Mouse (Mus musculus): Measurements from ENCODE around the gene Cabp1. TPM values are rescaled to one million over a fixed set of nuclear protein-coding genes. Genes with fewer than 3 reads are reported as not detected.

The Cabp1 gene
- polyA plus RNA-seq, 1 experiment, result not detected

DNA sequence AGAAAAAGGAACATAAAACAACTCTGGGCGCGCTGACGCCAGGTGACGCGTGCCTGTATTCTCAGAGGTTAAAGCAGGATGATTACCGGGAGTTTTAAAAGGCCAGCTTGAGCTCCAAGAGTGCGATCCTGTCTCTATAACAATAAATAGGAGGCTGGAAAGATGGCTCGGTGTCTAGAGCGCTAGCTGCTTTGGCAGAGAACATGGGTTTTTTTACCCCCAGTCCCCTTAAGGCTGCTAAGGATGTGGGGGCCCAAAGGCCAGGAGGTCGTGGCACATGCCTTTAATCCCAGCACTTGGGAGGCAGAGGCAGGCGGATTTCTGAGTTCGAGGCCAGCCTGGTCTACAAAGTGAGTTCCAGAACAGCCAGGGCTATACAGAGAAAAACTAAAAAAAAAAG, 35.0 kb downstream of the Cabp1 start:
- peak overlapping the region; percentile 86 for H3K4me3 ChIP-seq (ENCODE audit: insufficient read depth, low read depth, low read length)
- WGBS, result 22% methylated on average over 12 of the region's 12 CpGs
- TF ChIP-seq POLR2A (IDR thresholded peaks at IDR 0.05; ENCODE audit: insufficient read depth, low read depth, low read length), result no peak
- no peak for TF ChIP-seq CTCF (IDR thresholded peaks at IDR 0.05; ENCODE audit: insufficient read depth, low read depth, low read length)
- H3K4me1 ChIP-seq (ENCODE audit: control insufficient read depth, insufficient read depth, low read length), result peaks cover 40% of the 10 kb centered on the region
- H3K27ac ChIP-seq (ENCODE audit: insufficient read depth, low read depth, low read length), result peak overlapping the region; percentile 100

DNA sequence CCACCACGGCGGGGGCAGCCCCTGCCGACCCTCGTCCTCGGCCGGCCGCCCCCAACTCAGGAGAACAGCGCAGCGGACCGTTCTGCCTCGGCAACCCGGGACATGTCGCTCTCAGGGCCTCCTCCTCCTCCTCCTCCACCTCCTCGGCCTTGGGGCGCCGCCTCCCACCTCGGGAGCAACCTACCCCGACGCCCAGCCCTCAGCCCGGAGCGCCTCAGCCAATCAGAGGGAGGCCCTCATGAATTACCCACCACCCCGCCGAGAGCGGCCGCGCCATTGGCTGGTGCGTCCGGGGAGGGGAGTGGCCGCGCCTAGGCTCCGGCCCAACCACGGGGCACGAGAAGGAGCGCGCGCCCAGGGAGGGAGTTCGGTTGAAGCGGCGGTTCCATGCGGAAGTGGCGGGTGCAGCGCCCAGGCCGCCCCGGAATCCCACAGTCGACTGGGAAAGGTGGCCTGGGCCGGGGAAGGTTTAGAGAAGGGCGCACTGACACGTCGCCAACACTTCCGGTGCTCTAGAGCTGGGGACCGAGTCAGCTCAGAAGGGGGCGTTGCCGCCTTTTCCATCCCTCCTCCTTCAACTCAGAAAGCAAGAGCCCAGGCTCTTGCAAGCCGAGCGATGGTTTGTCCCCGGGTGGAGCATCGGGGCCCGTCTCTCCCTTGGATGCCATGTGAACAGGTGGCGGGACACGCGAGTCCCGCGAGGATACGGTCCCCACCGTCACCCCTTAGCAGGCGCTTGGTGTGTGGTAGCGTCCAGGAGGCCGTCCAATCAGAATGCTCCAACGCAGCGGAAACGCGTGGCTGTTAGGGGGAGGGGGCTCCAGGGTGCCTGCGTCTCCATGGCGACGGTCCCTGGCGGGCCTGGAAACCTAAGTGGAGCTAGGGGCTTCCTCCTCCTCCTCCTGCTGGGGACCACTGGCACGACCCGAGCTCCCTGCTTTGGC, 35.9 kb downstream of the Cabp1 start, which contains the start of gene Mlec:
TSS of gene Mlec (minus strand) at position 140 of the 944 bp plus-strand sequence.
- TF ChIP-seq CTCF (IDR thresholded peaks at IDR 0.05; ENCODE audit: insufficient read depth, low read depth, low read length) (no peak), POLR2A (IDR thresholded peaks at IDR 0.05; ENCODE audit: insufficient read depth, low read depth, low read length) (peak; percentile 63)
- under 1% methylated on average over 78 of the region's 78 CpGs for WGBS
- Histone ChIP-seq H3K27ac (ENCODE audit: insufficient read depth, low read depth, low read length) (peak within 1 kb of the TSS; percentile 100), H3K4me3 (ENCODE audit: insufficient read depth, low read depth, low read length) (peak within 1 kb of the TSS; percentile 86), H3K4me1 (ENCODE audit: control insufficient read depth, insufficient read depth, low read length) (peaks cover 39% of the 10 kb centered on the region)

DNA sequence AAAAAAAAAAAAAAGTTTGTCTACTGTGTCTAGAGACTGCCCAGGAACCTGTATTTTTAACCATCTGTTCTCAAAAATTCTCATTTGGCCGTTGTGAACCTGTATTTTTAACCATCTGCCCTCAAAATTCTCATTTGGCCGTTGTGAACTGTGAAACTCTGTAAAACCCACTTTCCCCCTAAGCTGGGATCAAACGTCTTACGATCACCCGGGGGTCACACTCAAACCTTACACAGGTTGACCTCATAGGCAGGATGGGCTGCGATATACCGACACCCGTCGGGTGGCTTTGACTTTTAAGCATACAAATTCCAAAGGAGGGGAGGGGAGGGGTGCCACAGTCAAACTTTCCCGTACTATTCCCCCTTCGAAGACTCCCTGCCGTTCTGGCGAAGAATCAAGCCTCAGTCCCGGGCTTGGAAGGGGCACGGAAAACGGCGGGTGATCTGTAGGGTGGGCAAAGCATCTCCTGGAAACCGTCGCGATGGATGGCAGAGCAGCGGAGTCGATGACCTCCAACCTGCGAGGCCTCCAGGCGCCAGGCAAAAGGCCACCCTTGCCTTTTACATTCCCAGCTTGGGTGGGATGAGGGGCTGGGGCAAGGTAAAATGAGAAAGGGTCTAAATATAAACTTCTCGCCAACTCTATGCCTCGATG, 37.1 kb downstream of the Cabp1 start:
- TF ChIP-seq POLR2A (IDR thresholded peaks at IDR 0.05; ENCODE audit: insufficient read depth, low read depth, low read length) (no peak), CTCF (IDR thresholded peaks at IDR 0.05; ENCODE audit: insufficient read depth, low read depth, low read length) (no peak)
- Histone ChIP-seq H3K27ac (ENCODE audit: insufficient read depth, low read depth, low read length) (no peak overlapping the region), H3K4me3 (ENCODE audit: insufficient read depth, low read depth, low read length) (peak overlapping the region; percentile 86), H3K4me1 (ENCODE audit: control insufficient read depth, insufficient read depth, low read length) (peaks cover 38% of the 10 kb centered on the region)
- 1% methylated on average over 26 of the region's 26 CpGs for whole genome bisulfite sequencing

DNA sequence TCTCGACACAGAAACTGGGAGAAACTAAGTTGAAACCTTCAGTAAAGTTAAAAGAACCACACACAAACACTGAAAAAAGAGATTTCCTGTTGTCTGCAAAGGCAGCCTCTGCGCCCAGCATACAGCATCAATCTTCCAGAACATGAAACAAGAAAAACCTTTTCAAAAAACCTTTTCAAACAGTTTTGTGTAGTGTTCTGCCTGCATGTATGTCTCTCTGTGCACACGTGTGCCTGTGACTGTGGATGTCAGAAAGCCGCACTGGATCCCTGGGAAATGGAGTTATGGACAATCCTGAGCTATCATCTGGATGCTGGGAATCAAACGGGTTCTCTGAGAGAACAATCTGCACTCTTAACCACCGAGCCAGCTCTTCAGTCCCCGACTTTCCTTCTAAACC, 37.8 kb downstream of the Cabp1 start:
- WGBS, result 51% methylated on average over 7 of the region's 7 CpGs
- Histone ChIP-seq H3K4me1 (ENCODE audit: control insufficient read depth, insufficient read depth, low read length) (peaks cover 34% of the 10 kb centered on the region), H3K4me3 (ENCODE audit: insufficient read depth, low read depth, low read length) (no peak overlapping the region), H3K27ac (ENCODE audit: insufficient read depth, low read depth, low read length) (no peak overlapping the region)
- no peak for TF ChIP-seq POLR2A (IDR thresholded peaks at IDR 0.05; ENCODE audit: insufficient read depth, low read depth, low read length)

DNA sequence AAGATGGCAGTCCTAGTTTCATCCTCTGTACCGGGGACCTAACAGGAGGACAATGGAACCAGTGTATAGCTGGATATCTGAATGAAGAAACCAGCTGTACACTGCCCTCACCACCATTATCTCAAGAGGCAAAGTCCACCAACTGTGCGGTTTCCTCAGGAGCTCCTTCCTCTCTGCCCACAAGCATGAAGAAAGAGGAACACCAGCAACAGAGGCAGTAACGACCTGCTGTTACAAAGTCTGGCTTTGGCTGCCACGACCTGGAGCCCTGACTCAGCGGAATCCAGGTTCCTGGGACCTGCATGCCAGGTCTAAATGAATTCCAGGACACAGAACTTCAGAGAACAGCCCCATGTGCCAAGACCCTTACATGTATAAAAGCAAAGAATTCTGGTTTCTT, 38.4 kb downstream of the Cabp1 start:
- H3K4me3 ChIP-seq (ENCODE audit: insufficient read depth, low read depth, low read length), result no peak overlapping the region
- 29% methylated on average over 5 of the region's 5 CpGs for WGBS
- H3K27ac ChIP-seq (ENCODE audit: insufficient read depth, low read depth, low read length), result no peak overlapping the region
- TF ChIP-seq POLR2A (IDR thresholded peaks at IDR 0.05; ENCODE audit: insufficient read depth, low read depth, low read length), result no peak
- TF ChIP-seq CTCF (IDR thresholded peaks at IDR 0.05; ENCODE audit: insufficient read depth, low read depth, low read length), result no peak
- peaks cover 30% of the 10 kb centered on the region for H3K4me1 ChIP-seq (ENCODE audit: control insufficient read depth, insufficient read depth, low read length)

DNA sequence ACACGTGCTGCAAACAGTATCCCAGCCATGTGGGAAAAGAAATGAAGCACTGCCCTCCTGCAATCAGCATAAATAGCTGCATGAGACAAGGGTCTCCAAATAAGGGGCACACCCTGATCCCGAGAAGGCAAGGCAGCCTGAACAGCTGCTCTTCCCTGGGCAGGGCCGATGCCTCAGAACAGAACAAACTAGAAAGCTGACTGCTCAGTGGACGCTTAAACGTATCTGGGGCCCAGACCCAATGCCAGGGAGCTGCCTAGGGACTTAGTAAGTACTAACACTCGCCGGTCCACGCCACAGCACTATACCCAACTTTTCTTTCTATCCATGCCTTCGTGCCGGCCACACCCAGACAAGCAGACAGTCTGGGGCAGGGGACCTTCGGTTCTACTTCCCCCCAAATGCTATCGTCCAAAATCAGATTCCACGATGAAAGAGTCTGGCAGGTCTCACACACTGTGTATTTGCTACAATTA, 39.0 kb downstream of the Cabp1 start:
- peaks cover 26% of the 10 kb centered on the region for H3K4me1 ChIP-seq (ENCODE audit: control insufficient read depth, insufficient read depth, low read length)
- H3K4me3 ChIP-seq (ENCODE audit: insufficient read depth, low read depth, low read length), result no peak overlapping the region
- H3K27ac ChIP-seq (ENCODE audit: insufficient read depth, low read depth, low read length), result no peak overlapping the region
- 57% methylated on average over 13 of the region's 13 CpGs for WGBS
- TF ChIP-seq CTCF (IDR thresholded peaks at IDR 0.05; ENCODE audit: insufficient read depth, low read depth, low read length) (no peak), POLR2A (IDR thresholded peaks at IDR 0.05; ENCODE audit: insufficient read depth, low read depth, low read length) (no peak)

DNA sequence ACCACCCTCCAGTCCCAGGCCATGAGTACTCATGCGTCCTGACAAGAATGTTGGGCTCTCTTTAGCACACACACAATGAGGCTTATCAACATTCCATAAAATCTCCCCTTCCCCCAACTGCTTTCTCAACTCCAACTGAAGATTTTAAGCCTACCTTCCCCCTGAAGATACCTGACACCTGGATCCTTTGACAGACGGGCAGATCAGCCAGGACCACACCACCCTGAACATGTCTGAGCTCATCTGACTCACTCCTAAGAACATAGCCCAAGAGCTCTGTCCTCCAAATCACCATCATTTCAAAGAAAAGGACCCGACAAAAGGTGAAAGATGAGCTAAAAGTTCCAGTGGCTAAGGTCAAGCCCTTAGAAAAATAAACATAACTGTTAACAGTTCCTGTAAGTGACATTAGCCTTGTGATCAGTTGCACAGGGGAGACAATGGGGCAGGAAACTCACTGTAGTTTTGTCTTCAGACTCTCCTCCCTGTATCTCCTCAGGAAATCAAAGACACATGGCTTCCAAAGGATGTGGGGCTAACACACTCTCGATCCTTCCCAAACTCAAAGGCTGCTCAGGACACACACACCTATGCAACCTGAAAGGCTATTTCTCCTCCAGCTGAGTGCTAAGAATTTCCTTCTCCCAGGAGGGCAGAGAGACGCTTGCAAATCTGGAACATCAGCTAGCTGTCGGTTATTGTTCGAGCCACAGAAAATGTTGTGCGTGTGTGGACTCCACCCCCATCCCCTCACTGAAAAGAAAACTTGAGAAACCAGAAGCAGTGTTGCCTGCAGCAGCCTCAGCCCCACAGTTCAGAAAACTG, 41.8 kb downstream of the Cabp1 start:
- Histone ChIP-seq H3K4me3 (ENCODE audit: insufficient read depth, low read depth, low read length) (no peak overlapping the region), H3K27ac (ENCODE audit: insufficient read depth, low read depth, low read length) (no peak overlapping the region), H3K4me1 (ENCODE audit: control insufficient read depth, insufficient read depth, low read length) (peaks cover 18% of the 10 kb centered on the region)
- 63% methylated on average over 8 of the region's 8 CpGs for WGBS
- TF ChIP-seq POLR2A (IDR thresholded peaks at IDR 0.05; ENCODE audit: insufficient read depth, low read depth, low read length) (no peak), CTCF (IDR thresholded peaks at IDR 0.05; ENCODE audit: insufficient read depth, low read depth, low read length) (no peak)

DNA sequence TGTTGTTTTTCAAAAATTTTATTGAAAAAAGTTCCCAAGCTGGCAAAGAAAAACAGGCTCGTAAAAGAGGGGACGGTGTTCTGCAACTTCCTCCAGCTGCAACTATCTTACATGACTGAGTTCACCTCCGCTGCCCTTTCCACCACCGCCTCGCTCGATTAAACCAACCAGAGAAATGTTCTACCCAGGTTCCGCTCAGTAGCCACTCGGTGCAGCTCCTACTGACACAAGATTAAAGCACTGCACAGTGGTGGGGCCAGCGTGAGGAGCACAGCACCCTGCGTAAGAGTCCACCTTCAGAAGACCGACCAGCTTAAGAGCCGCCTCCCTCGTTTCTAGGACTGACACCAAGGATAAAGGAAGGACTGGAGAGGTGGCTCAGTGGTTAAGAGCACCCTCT, 42.7 kb downstream of the Cabp1 start:
- no peak overlapping the region for H3K4me3 ChIP-seq (ENCODE audit: insufficient read depth, low read depth, low read length)
- WGBS, result 83% methylated on average over 13 of the region's 13 CpGs
- no peak for TF ChIP-seq POLR2A (IDR thresholded peaks at IDR 0.05; ENCODE audit: insufficient read depth, low read depth, low read length)
- TF ChIP-seq CTCF (IDR thresholded peaks at IDR 0.05; ENCODE audit: insufficient read depth, low read depth, low read length), result no peak
- peaks cover 13% of the 10 kb centered on the region for H3K4me1 ChIP-seq (ENCODE audit: control insufficient read depth, insufficient read depth, low read length)
- H3K27ac ChIP-seq (ENCODE audit: insufficient read depth, low read depth, low read length), result no peak overlapping the region

Data from olfactory bulb, adult 2 months (tissue).